Mouse (Mus musculus) bone marrow, adult 2 months (tissue): ENCODE measurements around the gene Optn.

Experiments
- CTCF ChIP-seq: fragments of 200-500 bp; IDR thresholded peaks from 2 replicates; pipeline ENCODE4 v1.5.1; 2011; ENCODE audit warnings: low read length, control low read depth; ENCODE audit not compliant: control insufficient read depth, insufficient read depth
- POLR2A ChIP-seq: fragments of 200-500 bp; IDR thresholded peaks from 2 replicates; pipeline ENCODE4 v1.6.1; 2011; ENCODE audit warnings: low read depth, mild to moderate bottlenecking, control low read depth, low read length, borderline replicate concordance; ENCODE audit not compliant: control insufficient read depth

- TF ChIP-seq CTCF (no peak), POLR2A (no peak)
These were observed 11.6 kb upstream of the Optn start for GRCm38 (mm10) chr2:5075432-5075831.
